8 mouse cellular contexts compared by ENCODE assay signal in the genomic region with DNA sequence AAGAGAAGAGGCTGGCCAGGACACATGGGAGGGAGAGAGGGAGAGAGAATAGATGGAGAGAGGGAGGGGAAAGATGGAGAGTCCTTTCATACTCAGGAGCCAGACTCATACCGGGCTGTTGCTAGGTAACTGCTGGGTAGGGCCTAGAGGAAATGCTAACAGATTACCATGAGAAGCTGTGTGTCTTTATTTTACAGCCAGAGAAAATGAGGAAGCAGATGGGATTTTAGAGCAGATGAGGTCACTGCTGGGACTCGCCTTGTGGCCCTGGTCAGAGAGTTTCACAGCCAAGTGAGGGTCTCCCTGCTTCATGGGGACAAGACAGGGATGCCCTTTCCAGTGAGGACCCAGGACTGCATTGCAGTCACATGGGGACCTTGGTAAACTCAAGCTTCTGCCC. TPM values are rescaled to one million over a fixed set of nuclear protein-coding genes. Genes with fewer than 3 reads are reported as not detected.
A peak's percentile ranks its signal among the peaks of the same experiment; 100 is the strongest.
DNase-seq lines count a peak whose midpoint lies in the region; ATAC-seq and TF ChIP-seq lines count a peak whose summit lies in the region.

No protein-coding gene starts in this region.

- H3K4me2 ChIP-seq in lung, embryonic 14.5 days = no peak overlapping the region
- no peak overlapping the region for H3K4me2 ChIP-seq in hindbrain, embryonic 16.5 days (ENCODE audit: low read length)
- H3K4me2 ChIP-seq in neural tube, embryonic 13.5 days = no peak overlapping the region

- H3K36me3 ChIP-seq in lung, embryonic 14.5 days (ENCODE audit: insufficient read depth) = no peaks in the 10 kb centered on the region
- H3K36me3 ChIP-seq in hindbrain, embryonic 16.5 days (ENCODE audit: control insufficient read depth, insufficient read depth, low read length) = no peaks in the 10 kb centered on the region
- no peaks in the 10 kb centered on the region for H3K36me3 ChIP-seq in neural tube, embryonic 13.5 days

- no peak for ATAC-seq in lung, embryonic 14.5 days (ENCODE audit: insufficient read depth)
- ATAC-seq in hindbrain, embryonic 16.5 days = peak; percentile 87
- ATAC-seq in neural tube, embryonic 13.5 days (ENCODE audit: low read depth) = peak; percentile 76
- ATAC-seq in activated CD4-positive, CD25-positive, alpha-beta regulatory T cell, adult 4 months = no peak

- no peak for TF ChIP-seq CTCF in lung, embryonic 14.5 days (IDR thresholded peaks at IDR 0.05; ENCODE audit: low read depth)

- no peaks in the 10 kb centered on the region for H3K27me3 ChIP-seq in lung, embryonic 14.5 days (ENCODE audit: insufficient read depth, low read length)
- H3K27me3 ChIP-seq in hindbrain, embryonic 16.5 days (replicated peaks; ENCODE audit: control insufficient read depth, insufficient read depth, low read length) = no peaks in the 10 kb centered on the region
- no peaks in the 10 kb centered on the region for H3K27me3 ChIP-seq in neural tube, embryonic 13.5 days

- H3K4me1 ChIP-seq in lung, embryonic 14.5 days (ENCODE audit: insufficient read depth) = no peaks in the 10 kb centered on the region
- H3K4me1 ChIP-seq in hindbrain, embryonic 16.5 days (ENCODE audit: control insufficient read depth, insufficient read depth, low read depth, low read length) = peaks cover 10% of the 10 kb centered on the region
- peaks cover 22% of the 10 kb centered on the region for H3K4me1 ChIP-seq in neural tube, embryonic 13.5 days (replicated peaks)

- WGBS in lung, embryonic 14.5 days = 19% methylated on average over 2 of the region's 2 CpGs
- 10% methylated on average over 2 of the region's 2 CpGs for whole genome bisulfite sequencing in hindbrain, embryonic 16.5 days
- 19% methylated on average over 2 of the region's 2 CpGs for WGBS in neural tube, embryonic 13.5 days

- H3K9ac ChIP-seq in lung, embryonic 14.5 days = no peak overlapping the region
- H3K9ac ChIP-seq in hindbrain, embryonic 16.5 days (ENCODE audit: low read depth, low read length) = no peak overlapping the region
- H3K9ac ChIP-seq in neural tube, embryonic 13.5 days = no peak overlapping the region

- no peak overlapping the region for H3K27ac ChIP-seq in lung, embryonic 14.5 days (ENCODE audit: low read depth)
- peak overlapping the region; percentile 63 for H3K27ac ChIP-seq in hindbrain, embryonic 16.5 days (ENCODE audit: low read depth, low read length)
- peak overlapping the region; percentile 59; the same call in 1 of the 2 replicates for H3K27ac ChIP-seq in neural tube, embryonic 13.5 days (replicated peaks)

- peak; percentile 27 for DNase-seq in lung, embryonic 14.5 days
- no peak for DNase-seq in lung, postnatal 36 days
- peak; percentile 52 for DNase-seq in embryo, embryonic 10.5 days (ENCODE audit: low spot score)
- no peak for DNase-seq in left cerebral cortex, postnatal 36 days (ENCODE audit: low spot score in 2 of 2)
- no peak for DNase-seq in heart, postnatal 10 days

- H3K4me3 ChIP-seq in lung, embryonic 14.5 days (ENCODE audit: low read depth, low read length) = no peak overlapping the region
- H3K4me3 ChIP-seq in hindbrain, embryonic 16.5 days (ENCODE audit: low read length) = no peak overlapping the region
- no peak overlapping the region for H3K4me3 ChIP-seq in neural tube, embryonic 13.5 days

- H3K9me3 ChIP-seq in lung, embryonic 14.5 days (ENCODE audit: low read depth, low read length) = no peaks in the 10 kb centered on the region
- H3K9me3 ChIP-seq in hindbrain, embryonic 16.5 days (ENCODE audit: control insufficient read depth, low read length) = no peaks in the 10 kb centered on the region
- no peaks in the 10 kb centered on the region for H3K9me3 ChIP-seq in neural tube, embryonic 13.5 days

- intact Hi-C loops in left cerebral cortex, postnatal 36 days (cut with DNase I) = no loop called here
- intact Hi-C loops in heart, postnatal 10 days (cut with DNase I) = loop anchor here (10.0 kb wide), 1 partner anchor 415 kb away; no protein-coding TSS in a partner anchor

RNA-seq across cellular contexts. Expression of gene Poc1a, which starts 11.0 kb away (rescaled TPM):
- polyA plus RNA-seq in lung, embryonic 14.5 days (2014; fragmentation: Nextera tagmentation; extraction: Ambion mirVana) = 27.1 and 29.5 TPM in 2 replicates
- 8.9 and 9.7 TPM in 2 replicates for polyA plus RNA-seq in hindbrain, embryonic 16.5 days (2015; fragmentation: Nextera tagmentation; extraction: Ambion mirVana)
- polyA plus RNA-seq in neural tube, embryonic 13.5 days (2015; fragmentation: Nextera tagmentation; extraction: Ambion mirVana) = 8.0 and 8.4 TPM in 2 replicates
- 10 to 100 TPM; 22.0 to 26.4 TPM for total RNA-seq in left cerebral cortex, postnatal 36 days (2021)
- 10 to 100 TPM in 1 of 2 experiments, 1 to 10 TPM in 1; 7.9 to 13.5 TPM for polyA plus RNA-seq in activated CD4-positive, CD25-positive, alpha-beta regulatory T cell, adult 4 months (2017; shearing (Covaris generic))
- total RNA-seq in heart, postnatal 10 days (2021) = 1 to 10 TPM; 6.4 to 7.2 TPM

RNA-seq across cellular contexts. Expression of gene Alas1, which starts 21.4 kb away (rescaled TPM):
- 104 and 110 TPM in 2 replicates for polyA plus RNA-seq in lung, embryonic 14.5 days (2014; fragmentation: Nextera tagmentation; extraction: Ambion mirVana)
- 105 and 112 TPM in 2 replicates for polyA plus RNA-seq in hindbrain, embryonic 16.5 days (2015; fragmentation: Nextera tagmentation; extraction: Ambion mirVana)
- polyA plus RNA-seq in neural tube, embryonic 13.5 days (2015; fragmentation: Nextera tagmentation; extraction: Ambion mirVana) = 96.8 and 101 TPM in 2 replicates
- total RNA-seq in left cerebral cortex, postnatal 36 days (2021) = 100 to 1,000 TPM; 138 TPM
- 10 to 100 TPM; 37.8 to 65.0 TPM for polyA plus RNA-seq in activated CD4-positive, CD25-positive, alpha-beta regulatory T cell, adult 4 months (2017; shearing (Covaris generic))
- 100 to 1,000 TPM; 492 to 534 TPM for total RNA-seq in heart, postnatal 10 days (2021)

RNA-seq across cellular contexts. Expression of gene Tlr9, which starts 47.5 kb away (rescaled TPM):
- polyA plus RNA-seq in lung, embryonic 14.5 days (2014; fragmentation: Nextera tagmentation; extraction: Ambion mirVana) = 0.08 and 0.09 TPM in 2 replicates
- polyA plus RNA-seq in hindbrain, embryonic 16.5 days (2015; fragmentation: Nextera tagmentation; extraction: Ambion mirVana) = 0.04 and 0.09 TPM in 2 replicates
- not detected in 2 replicates for polyA plus RNA-seq in neural tube, embryonic 13.5 days (2015; fragmentation: Nextera tagmentation; extraction: Ambion mirVana)
- 1 to 10 TPM in 1 of 2 experiments, under 1 TPM in 1; 0.89 to 1.3 TPM for total RNA-seq in left cerebral cortex, postnatal 36 days (2021)
- polyA plus RNA-seq in activated CD4-positive, CD25-positive, alpha-beta regulatory T cell, adult 4 months (2017; shearing (Covaris generic)) = under 1 TPM in 1 of 2 experiments, not detected in 1; 0.13 TPM
- total RNA-seq in heart, postnatal 10 days (2021) = under 1 TPM; 0.72 to 0.79 TPM

Comparison
In these comparisons a context has a peak if more than half of its experiments do, and no peak if none do; other contexts are left out.
1. DNase-seq: peak in lung, embryonic 14.5 days (single experiment) and embryo, embryonic 10.5 days (single experiment); none in lung, postnatal 36 days (single experiment), left cerebral cortex, postnatal 36 days (0 of 2) and heart, postnatal 10 days (0 of 2).
2. ATAC-seq: peak in hindbrain, embryonic 16.5 days (single experiment) and neural tube, embryonic 13.5 days (single experiment); none in lung, embryonic 14.5 days (single experiment) and activated CD4-positive, CD25-positive, alpha-beta regulatory T cell, adult 4 months (single experiment).